Mouse (Mus musculus) liver, adult (tissue): ENCODE data around the gene Pafah1b3.

Experiments used
- GATA4 ChIP-seq: IDR thresholded peaks from 2 replicates; pipeline ENCODE4 v1.6.1; 2014; ENCODE audit warnings: mild to moderate bottlenecking, low read length; ENCODE audit not compliant: insufficient replicate concordance

Gene Pafah1b3

DNA sequence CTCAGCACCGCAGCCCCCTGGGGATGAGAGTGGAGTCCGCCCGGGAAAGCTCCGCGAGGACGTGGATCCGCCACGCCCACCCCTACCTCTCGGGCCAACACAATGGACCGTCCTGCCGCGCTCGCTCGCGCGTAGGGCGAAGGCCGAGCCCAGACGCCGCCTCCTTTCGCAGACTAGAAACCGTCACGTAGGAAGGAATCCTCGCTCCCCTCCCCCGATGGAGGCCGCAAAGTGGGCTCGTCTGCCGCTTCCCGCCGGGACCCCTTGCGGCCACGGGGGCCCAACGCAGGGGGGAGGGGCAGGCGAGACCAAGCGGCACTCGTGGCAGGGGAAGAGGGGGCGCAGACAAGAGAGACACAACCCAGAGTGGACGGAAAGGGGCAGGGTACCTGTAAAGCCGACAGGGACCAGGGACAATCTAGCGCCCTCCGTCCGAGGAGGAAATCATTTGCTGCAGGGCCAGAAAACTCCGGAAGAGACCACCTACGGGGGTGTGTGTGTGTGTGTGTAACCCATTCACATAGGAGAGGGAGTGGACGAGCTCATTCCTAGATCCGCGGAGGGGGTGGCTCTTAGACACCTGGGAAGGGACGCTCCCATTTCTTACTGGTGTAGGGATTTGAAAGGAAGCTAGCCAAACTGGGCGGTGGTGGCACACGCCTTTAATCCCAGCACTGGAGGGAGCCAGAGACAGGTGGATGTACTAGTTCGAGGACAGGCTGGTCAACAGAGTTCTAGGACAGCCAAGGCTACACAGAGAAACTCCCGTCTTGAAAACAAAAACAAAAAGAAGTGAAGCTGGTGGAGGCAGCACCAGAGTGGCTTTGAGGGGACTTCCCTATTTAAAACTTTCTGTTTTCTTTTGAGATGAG lies at the start of gene Pafah1b3:
TSS of gene Pafah1b3 (minus strand) at position 533 of the 872 bp plus-strand sequence.
- TF ChIP-seq GATA4, result no peak

- TF ChIP-seq GATA4, result no peak
These were observed 43.4 kb upstream of the Pafah1b3 start for GRCm38 (mm10) chr7:25341000-25341784.

GRCm38 (mm10) chr7:25339329-25339728 lies 41.5 kb upstream of the Pafah1b3 start:
- TF ChIP-seq GATA4, result no peak

DNA sequence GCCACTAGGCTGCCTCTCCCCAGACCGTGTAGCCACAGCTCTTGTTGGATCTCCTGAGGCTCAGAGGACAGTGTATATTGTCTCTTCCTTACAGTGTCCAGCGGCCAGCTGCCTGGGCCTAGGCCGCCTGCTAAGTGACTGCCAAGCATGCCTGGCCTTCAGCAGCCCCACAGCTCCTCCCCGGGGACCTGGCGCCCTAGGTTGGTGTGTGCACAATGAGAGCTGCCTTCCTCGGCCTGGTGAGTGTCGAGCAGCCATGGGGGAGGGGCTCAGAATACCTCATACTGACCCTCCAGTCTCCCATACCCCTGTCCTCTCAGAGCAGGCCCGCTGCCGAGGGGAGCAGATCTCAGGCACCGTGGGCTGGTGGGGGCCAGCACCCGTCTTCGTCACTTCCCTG lies 36.7 kb upstream of the Pafah1b3 start:
- no peak for TF ChIP-seq GATA4

GRCm38 (mm10) chr7:25333596-25334307 lies 36.0 kb upstream of the Pafah1b3 start:
- no peak for TF ChIP-seq GATA4

DNA sequence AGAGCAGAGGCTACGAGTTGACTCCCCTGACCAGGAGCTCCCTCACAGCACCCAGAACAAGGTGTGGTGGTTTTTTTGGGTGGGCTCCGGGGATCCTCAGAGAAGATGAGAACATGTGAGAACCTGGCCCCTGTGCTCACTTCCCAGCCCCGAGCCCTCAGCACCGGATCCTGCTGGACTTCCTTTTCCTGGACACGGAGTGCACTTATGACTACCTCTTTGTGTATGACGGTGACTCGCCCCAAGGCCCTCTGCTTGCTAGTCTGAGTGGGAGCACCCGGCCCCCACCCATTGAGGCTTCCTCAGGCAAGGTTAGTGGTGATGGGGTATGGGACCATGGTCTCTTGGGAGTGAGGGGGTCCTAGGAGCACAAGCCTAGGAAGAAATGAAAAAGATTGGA lies 28.4 kb upstream of the Pafah1b3 start:
- TF ChIP-seq GATA4, result no peak

- no peak for TF ChIP-seq GATA4
These were observed 25.4 kb upstream of the Pafah1b3 start for GRCm38 (mm10) chr7:25323219-25323618.

DNA sequence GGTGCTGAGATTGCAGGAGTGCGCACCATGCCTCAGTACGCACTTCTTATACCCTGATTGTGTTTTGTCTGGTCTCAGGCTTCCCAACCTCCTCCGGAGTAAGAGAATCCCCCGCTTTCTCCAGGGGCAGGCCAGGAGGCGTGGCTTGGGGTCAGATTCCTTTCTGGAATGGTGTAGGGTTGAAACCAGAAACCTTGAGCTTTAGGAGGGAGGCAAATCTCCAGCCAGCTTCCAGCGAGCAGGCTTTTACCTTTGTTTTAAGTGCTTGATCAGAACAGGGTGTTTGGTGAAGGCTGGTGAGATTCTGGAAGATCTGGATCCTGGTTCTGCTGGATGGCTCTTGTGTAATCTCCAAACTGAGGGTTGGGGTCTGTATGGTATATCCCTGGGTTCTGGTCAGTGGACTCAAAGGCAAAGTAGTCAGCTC lies 24.3 kb upstream of the Pafah1b3 start:
- TF ChIP-seq GATA4, result no peak

GRCm38 (mm10) chr7:25317446-25317999 lies 19.7 kb upstream of the Pafah1b3 start:
- no peak for TF ChIP-seq GATA4

DNA sequence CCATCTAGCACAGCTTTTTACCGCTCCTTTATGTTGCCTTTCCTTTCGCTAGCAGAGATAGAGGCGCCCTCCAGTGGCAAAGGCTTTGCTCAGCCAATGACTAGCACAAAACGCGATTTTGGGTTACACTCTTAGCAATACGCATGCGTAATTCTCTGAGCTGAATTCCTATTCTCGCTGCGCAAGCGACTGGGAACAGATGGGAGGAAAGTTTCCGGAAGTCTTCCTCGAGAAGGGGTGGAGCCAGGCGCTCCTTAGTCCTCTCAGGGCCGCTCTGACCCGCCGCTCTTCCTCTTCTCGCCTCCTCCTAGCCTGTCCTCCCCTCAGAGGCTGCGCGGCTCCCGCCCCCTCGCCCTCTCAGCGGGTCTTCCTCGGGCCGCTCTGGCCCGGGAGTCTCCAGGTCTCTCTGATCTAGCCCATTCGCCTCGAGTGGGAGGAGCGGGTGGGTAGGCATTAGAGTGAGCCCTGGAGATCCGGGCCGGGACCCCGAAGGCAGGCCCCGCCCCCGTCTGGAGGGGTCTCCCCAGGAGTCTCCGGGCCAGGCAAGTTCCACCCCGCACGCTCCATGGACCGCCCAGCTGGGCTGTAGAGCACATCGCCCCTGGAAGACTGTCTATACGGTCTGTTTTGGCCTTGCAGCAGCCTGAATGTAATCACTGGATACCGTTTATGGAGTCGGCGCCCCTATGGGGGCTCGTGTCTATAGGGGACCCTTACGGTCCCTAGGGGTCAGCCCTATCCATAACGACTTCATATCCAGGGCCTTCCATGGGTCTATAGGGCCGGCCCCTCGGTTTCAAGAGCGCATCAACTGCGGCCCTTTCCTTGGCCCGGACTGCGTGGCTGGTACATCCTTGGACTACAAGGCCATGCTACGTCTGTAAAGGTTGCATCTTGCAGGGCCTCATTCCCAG lies 19.0 kb upstream of the Pafah1b3 start, which contains the start of gene Megf8:
TSS of gene Megf8 (plus strand) at position 633 of the 914 bp plus-strand sequence.
- peak; percentile 7; the same call in 1 of the 2 replicates for TF ChIP-seq GATA4

DNA sequence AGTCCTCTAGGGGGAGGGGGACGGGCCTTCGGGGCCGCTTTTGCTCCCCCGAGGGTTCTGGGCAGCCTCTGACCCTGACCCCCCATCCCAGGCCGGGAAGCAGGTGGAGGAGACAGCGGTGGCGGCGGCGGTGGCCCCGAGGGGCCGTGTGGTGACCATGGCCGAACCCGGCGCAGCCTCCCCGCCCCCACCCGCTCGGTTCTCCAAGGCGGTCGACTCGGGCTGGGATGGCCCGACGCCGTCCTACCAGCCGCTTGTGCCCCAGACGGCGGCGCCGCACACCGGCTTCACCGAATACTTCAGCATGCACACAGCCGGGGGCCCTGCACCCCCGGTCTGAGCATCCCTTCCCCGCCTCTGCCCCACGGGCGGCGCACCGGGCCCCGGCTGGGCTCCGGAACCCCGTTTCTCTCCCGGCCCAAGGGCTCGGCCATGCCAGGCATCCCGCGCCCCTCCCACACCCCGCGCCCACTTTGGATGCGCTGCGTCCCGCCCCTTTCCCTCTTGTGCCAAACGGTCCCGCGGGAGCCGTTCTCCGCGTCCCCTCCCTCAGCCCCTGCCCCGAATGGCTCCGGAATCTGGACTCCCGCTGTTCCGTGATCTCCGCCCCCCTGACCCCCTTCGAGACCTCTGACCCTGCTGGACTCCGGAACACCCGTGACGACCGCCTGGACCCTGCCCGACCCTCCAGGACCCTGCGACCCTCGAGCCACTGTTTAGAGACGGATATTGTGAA lies 17.7 kb upstream of the Pafah1b3 start:
- no peak for TF ChIP-seq GATA4

GRCm38 (mm10) chr7:25314606-25315305 lies 17.0 kb upstream of the Pafah1b3 start:
- no peak for TF ChIP-seq GATA4

DNA sequence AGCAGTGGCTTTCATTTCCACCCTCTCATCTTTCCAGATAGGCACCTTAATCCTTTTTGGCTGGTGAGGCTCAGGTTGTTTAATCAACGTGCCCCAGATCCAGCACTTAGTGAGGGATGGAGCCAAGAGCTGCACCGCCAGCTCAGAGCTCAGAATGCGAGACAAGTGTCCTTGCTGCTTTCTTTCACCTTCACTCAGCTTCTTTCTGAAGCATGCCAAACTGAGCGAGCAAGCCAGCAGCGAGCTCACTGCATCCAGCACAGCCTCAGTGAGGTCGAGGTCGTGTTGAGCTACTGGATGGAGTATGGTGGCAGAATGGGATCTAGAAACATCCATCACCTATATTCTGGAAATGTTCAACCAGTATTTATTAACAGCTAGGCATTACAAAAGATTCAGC lies 15.5 kb upstream of the Pafah1b3 start:
- TF ChIP-seq GATA4, result no peak
